Mouse (Mus musculus) inflammation-experienced regulatory T-cells, adult 16 weeks (primary cell): ENCODE data around the gene Tmem169. TPM values are rescaled to one million over a fixed set of nuclear protein-coding genes. Genes with fewer than 3 reads are reported as not detected.

ENCODE experiments used
- polyA plus RNA-seq: library from polyadenylated mRNA; unstranded; fragments of 100-300 nt; shearing (Covaris generic); gene quantifications from one replicate; pipeline ENCODE4 v1.2.1, GENCODE M21; 2017

Tmem169 gene
- not detected for polyA plus RNA-seq

DNA sequence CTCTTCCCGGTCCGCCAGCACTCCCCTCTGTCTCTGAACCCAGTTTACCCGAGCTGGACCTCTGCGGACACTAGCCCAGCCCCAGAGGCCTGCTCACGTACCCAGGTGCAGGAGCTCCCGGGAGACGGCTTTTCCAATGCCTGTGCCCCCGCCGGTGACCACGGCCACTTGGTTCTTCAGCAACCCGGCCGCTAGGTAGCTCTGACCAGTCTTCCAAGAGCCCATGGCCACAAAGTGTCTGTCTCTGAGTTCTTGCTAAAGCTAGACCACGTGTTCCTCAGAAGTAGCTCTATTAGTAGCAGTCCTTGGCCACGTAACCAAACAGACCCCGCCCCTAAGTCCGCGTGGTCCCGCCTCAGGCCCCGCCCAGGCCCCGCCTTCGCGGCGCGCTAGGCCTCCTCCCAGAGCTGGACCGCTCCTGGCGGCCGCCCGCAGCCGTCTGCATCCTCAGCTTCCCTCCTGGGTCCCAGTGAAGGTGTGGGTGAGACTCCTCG lies at the start of gene Tmem169, which contains the start of gene Pecr:
Gene Tmem169, plus strand, starts transcription at position 378 of the 494 bp plus-strand sequence.
Gene Pecr, minus strand, starts transcription at position 323 of the 494 bp plus-strand sequence.

DNA sequence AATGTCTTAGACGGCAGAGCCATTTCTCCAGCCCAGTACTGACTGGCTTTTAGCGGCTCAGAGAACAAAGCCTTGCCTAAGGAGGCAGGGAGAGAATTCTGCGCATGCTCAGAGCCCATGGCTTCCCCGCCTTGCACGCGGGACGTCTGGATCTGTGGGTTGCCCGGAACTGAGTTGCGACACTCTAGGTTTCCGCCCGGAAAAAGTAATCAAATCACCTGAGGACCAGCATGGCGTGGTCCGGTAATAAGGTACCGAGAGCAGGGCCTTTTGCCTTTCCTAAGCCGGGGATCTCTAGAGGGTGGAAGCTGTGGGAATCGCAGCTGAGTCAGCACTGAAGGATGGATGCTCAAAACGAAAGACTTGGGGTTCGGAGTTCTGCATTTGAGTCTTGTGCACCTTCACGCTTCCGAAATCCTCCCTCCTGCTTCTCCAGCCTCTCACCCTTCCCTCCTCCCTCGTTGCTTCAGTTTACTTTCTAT lies 23.2 kb downstream of the Tmem169 start, which contains the start of gene Xrcc5:
Gene Xrcc5, plus strand, starts transcription at position 105 of the 482 bp plus-strand sequence.

Other genes with a start within 250 kb of the Tmem169 start
- gene Mreg, start 72.1 kb upstream of the Tmem169 start, polyA plus RNA-seq, result not detected
- 6.8 TPM for gene Pecr, start 55 bp upstream of the Tmem169 start, polyA plus RNA-seq
- 41.3 TPM for gene Xrcc5, start 23.1 kb downstream of the Tmem169 start, polyA plus RNA-seq